Mouse (Mus musculus): ENCODE measurements at regions not wholly inside any gene's neighbourhood (a gene's known extent, or its start where the extent isn't known, plus 50 kb on each side); places are given as distances from the start of the nearest gene placed in this dataset.

DNA sequence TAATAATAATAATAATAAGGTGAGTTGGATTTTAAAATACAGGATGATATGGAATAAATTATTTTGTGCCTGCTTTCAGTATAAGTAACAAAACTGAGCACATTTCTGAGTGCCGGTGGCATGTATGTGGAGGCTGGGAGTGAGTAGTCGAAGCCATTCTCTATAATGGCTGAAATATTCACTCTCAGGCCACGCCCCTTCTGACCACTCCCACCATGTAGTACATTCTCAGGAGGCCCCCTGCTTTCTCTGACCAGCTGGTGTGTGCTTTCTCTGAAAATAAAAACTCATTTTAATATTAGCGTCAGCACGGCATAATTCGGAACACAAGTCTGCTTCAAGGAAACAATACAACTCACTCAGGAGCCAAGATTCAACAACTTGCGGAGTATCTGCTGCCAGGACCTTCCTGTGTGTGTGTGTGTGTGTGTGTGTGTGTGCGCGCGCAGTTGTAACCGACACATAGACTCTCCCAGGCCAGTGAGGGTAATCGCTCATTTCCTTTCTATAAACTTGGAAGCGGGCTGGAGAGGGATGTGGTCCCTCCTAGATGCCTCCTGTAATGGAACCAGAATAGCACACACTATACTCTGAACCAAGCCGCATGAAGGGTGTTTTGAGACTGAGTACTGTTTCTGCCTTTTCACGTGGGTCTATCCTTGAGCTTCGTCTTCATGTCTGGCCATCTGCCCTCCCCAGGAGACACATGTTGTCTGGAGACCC, 67.9 kb upstream of the Sesn3 start:
- H3K36me3 ChIP-seq = no peaks in the 10 kb centered on the region
- H3K27ac ChIP-seq = no peak overlapping the region
- no peaks in the 10 kb centered on the region for H3K4me1 ChIP-seq (replicated peaks)
- no peak overlapping the region for H3K4me3 ChIP-seq
- DNase-seq (ENCODE audit: low spot score) = no peak
- no peaks in the 10 kb centered on the region for H3K27me3 ChIP-seq (ENCODE audit: insufficient read depth, poor library complexity, severe bottlenecking)
- H3K9me3 ChIP-seq = no peaks in the 10 kb centered on the region
- WGBS = 88% methylated on average over 16 of the region's 16 CpGs

- no peaks in the 10 kb centered on the region for H3K9me3 ChIP-seq
- no peaks in the 10 kb centered on the region for H3K36me3 ChIP-seq
- no peaks in the 10 kb centered on the region for H3K27me3 ChIP-seq (ENCODE audit: insufficient read depth, poor library complexity, severe bottlenecking)
- H3K27ac ChIP-seq = no peak overlapping the region
- no peaks in the 10 kb centered on the region for H3K4me1 ChIP-seq (replicated peaks)
- WGBS = 82% methylated on average over 3 of the region's 3 CpGs
- no peak for DNase-seq (ENCODE audit: low spot score)
- H3K4me3 ChIP-seq = no peak overlapping the region
Measured at GRCm38 (mm10) chr9:14207561-14207936, 67.3 kb upstream of the Sesn3 start.

DNA sequence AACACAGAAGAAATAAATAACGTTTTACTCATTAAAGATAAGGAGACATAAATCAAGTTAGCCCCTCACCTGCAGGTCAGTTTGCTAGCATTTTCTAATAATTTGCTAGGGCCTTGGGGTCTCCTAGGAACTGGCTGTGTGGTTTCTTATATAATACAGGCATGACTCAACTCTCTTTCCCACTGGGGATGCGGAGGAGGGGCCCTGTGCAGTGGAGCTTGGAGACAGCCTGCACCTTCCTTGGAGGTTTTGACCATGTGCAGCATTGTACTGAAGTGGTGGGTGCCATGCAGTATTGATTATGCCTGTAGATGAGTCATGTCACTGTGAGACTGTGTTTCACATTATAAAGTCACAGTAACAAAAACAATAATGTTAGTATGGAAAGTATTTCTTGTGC, 61.6 kb upstream of the Sesn3 start:
- no peak for DNase-seq (ENCODE audit: low spot score)
- no peaks in the 10 kb centered on the region for H3K36me3 ChIP-seq
- H3K4me3 ChIP-seq = no peak overlapping the region
- WGBS = 85% methylated on average over 2 of the region's 2 CpGs
- H3K27ac ChIP-seq = no peak overlapping the region
- H3K9me3 ChIP-seq = no peaks in the 10 kb centered on the region
- no peaks in the 10 kb centered on the region for H3K27me3 ChIP-seq (ENCODE audit: insufficient read depth, poor library complexity, severe bottlenecking)
- H3K4me1 ChIP-seq (replicated peaks) = no peaks in the 10 kb centered on the region

- H3K36me3 ChIP-seq = no peaks in the 10 kb centered on the region
- WGBS = 60% methylated on average over 5 of the region's 5 CpGs
- no peaks in the 10 kb centered on the region for H3K27me3 ChIP-seq (ENCODE audit: insufficient read depth, poor library complexity, severe bottlenecking)
- no peaks in the 10 kb centered on the region for H3K9me3 ChIP-seq
- no peak overlapping the region for H3K27ac ChIP-seq
- H3K4me1 ChIP-seq (replicated peaks) = no peaks in the 10 kb centered on the region
- DNase-seq (ENCODE audit: low spot score) = no peak
- no peak overlapping the region for H3K4me3 ChIP-seq
Measured at GRCm38 (mm10) chr9:14215171-14215782, 59.6 kb upstream of the Sesn3 start.

DNA sequence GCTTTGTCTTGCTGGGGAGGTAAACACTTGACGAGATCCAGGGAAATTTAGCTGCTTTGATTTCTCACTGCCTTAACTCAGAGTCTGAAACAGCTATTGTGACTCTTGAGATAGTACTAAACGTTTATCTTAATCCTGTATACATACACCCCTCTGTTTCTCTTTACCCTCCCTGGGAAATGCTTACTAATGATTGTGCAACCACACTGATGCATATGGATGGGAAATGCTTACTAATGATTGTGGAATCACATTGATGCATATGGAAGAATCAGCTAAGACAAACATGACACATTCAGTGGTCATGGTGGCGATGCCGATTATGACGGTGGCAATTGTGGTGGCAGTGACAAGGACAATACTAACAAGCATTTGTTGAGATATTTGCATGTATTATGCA, 58.9 kb upstream of the Sesn3 start:
- no peak for DNase-seq (ENCODE audit: low spot score)
- no peaks in the 10 kb centered on the region for H3K27me3 ChIP-seq (ENCODE audit: insufficient read depth, poor library complexity, severe bottlenecking)
- WGBS = 83% methylated on average over 5 of the region's 5 CpGs
- no peaks in the 10 kb centered on the region for H3K4me1 ChIP-seq (replicated peaks)
- H3K27ac ChIP-seq = no peak overlapping the region
- no peaks in the 10 kb centered on the region for H3K9me3 ChIP-seq
- H3K36me3 ChIP-seq = no peaks in the 10 kb centered on the region
- no peak overlapping the region for H3K4me3 ChIP-seq

DNA sequence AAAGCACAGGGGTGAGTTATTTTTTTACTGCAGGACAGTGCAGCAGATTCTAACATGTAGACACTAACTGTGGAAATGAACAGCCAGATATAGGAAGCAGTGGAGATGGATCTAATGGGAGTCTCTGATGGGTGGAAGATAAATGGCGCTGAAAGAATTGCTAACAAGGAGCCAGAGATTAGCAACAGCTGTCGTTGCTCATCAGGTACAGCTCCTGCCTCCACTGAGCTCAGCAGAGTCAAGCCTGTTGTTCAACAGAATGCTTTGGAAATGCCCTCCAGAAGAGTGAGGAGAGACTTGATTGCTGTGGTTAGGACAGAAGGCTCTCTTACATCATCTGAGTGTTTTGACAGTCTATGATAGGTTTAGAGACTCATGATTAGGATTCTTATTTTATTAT, 51.9 kb upstream of the Sesn3 start:
- 72% methylated on average over 2 of the region's 2 CpGs for WGBS
- DNase-seq (ENCODE audit: low spot score) = no peak
- H3K36me3 ChIP-seq = no peaks in the 10 kb centered on the region
- no peaks in the 10 kb centered on the region for H3K27me3 ChIP-seq (ENCODE audit: insufficient read depth, poor library complexity, severe bottlenecking)
- no peaks in the 10 kb centered on the region for H3K9me3 ChIP-seq
- no peak overlapping the region for H3K4me3 ChIP-seq
- no peak overlapping the region for H3K27ac ChIP-seq
- H3K4me1 ChIP-seq (replicated peaks) = no peaks in the 10 kb centered on the region
